Mouse (Mus musculus): Measurements from ENCODE around the gene Tsx.

DNA sequence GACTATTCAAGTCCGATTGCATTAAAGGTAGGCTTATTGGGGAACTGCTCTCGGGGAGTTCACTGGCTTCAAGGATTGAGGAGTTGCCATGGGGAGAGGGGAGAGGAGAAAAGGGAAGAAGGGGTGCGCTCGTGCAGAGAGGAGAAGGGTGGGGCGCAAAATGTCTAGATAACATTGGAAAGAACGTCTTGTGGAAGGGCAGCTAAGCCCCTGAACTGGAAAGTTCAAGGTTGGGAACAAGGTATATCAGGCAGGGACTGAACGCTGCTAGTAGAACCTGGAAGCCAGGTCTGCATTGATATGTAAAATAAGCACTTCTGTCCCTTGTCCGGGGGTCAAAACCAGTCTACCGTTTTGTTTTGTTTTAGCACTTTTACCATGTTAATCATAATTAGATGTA, 23.8 kb downstream of the Tsx start:
- no peak for TF ChIP-seq MAX (IDR thresholded peaks at IDR 0.05)
- TF ChIP-seq CTCF (IDR thresholded peaks at IDR 0.05; ENCODE audit: control insufficient read depth, insufficient read depth, insufficient read length), result no peak
- TF ChIP-seq MYOD1 (IDR thresholded peaks at IDR 0.05; ENCODE audit: control insufficient read depth, insufficient read length, low read depth), result no peak
- no peak for TF ChIP-seq MYOG (IDR thresholded peaks at IDR 0.05; ENCODE audit: control insufficient read depth, extremely low read depth, insufficient read length)

All from C2C12 (cell line).